Mouse (Mus musculus) megakaryocyte, embryonic 14.5 days (primary cell): Measurements from ENCODE around the gene Ap2b1.

Experiments
- FLI1 ChIP-seq: IDR thresholded peaks from 2 replicates; pipeline ENCODE4 v1.6.1; 2012; ENCODE audit warnings: low read length, inconsistent platforms, mixed read lengths
- GATA1 ChIP-seq: IDR thresholded peaks from 3 replicates; pipeline ENCODE4 v1.6.1; 2012; ENCODE audit warnings: mixed read lengths, low read length, inconsistent platforms, borderline replicate concordance

DNA sequence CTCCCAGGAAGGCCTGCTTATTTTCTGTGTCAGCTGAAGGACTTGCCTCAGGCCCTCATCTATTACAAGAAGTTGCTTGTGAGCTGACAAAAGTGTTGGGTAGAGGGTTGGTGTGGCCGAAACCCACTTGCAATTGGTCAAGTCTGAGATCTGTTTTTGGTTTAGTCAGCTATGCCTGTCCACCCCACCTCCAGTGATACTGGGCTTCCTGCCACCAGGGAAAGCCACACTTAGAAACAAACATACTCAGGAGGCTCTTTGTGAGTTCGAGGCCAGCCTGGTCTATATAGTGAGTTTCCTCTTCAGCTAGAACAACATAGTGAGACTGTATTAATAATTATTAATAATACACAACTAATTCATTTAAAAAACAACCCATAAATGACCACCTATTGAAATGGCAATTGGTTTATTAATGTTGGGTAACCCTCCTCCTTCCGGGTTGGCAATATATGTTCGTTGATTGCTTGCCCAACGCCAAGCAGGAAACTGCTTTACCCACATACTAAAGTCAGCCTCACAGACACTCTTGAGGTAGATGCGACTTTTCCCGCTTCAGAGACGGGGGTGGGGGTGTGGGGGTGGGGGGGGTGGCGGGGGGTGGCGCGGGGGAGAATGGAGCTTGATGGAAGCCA lies 140.7 kb downstream of the Ap2b1 start:
- TF ChIP-seq GATA1, result no peak
- no peak for TF ChIP-seq FLI1
